In genomic region chr19:58662098-58662497, GRCm38 (mm10) we compare ENCODE assay signal across 16 mouse cellular contexts. TPM values are rescaled to one million over a fixed set of nuclear protein-coding genes. Genes with fewer than 3 reads are reported as not detected.
DNase-seq lines count a peak whose midpoint lies in the region; ATAC-seq and TF ChIP-seq lines count a peak whose summit lies in the region.
"Had no signal": no experiment of that assay in that cellular context is flagged by ENCODE, and none has a peak within 500 bp of the region (broad histone marks: within the 10 kb centered on the region; RNA-seq: fewer than 3 reads in every experiment).

No protein-coding gene starts in this region.

- no peaks in the 10 kb centered on the region for H3K27me3 ChIP-seq in heart, adult 2 months (ENCODE audit: control insufficient read depth, insufficient read depth, low read length)
- no peaks in the 10 kb centered on the region for H3K27me3 ChIP-seq in lung, embryonic 14.5 days (ENCODE audit: insufficient read depth, low read length)
- no peaks in the 10 kb centered on the region for H3K27me3 ChIP-seq in MEL (ENCODE audit: control insufficient read depth in 1 of 2, insufficient read depth in 2 of 2, low read length in 2 of 2)
- H3K27me3 ChIP-seq: embryonic facial prominence, embryonic 15.5 days; hindbrain, embryonic 15.5 days had no signal

- H3K9me3 ChIP-seq in lung, embryonic 14.5 days (ENCODE audit: low read depth, low read length): no peaks in the 10 kb centered on the region
- no peaks in the 10 kb centered on the region for H3K9me3 ChIP-seq in MEL (replicated peaks; ENCODE audit: insufficient read depth, low read length)
- H3K9me3 ChIP-seq: embryonic facial prominence, embryonic 15.5 days; hindbrain, embryonic 15.5 days had no signal

- H3K4me2 ChIP-seq in lung, embryonic 14.5 days: no peak overlapping the region
- H3K4me2 ChIP-seq: embryonic facial prominence, embryonic 15.5 days; hindbrain, embryonic 15.5 days had no signal

- H3K4me1 ChIP-seq in heart, adult 2 months (ENCODE audit: control insufficient read depth, insufficient read depth, low read length): no peaks in the 10 kb centered on the region
- no peaks in the 10 kb centered on the region for H3K4me1 ChIP-seq in lung, embryonic 14.5 days (ENCODE audit: insufficient read depth)
- H3K4me1 ChIP-seq in MEL (ENCODE audit: control insufficient read depth in 1 of 2, insufficient read depth in 2 of 2, low read length in 2 of 2): no peaks in the 10 kb centered on the region
- H3K4me1 ChIP-seq: embryonic facial prominence, embryonic 15.5 days; hindbrain, embryonic 15.5 days had no signal

- DNase-seq in heart, adult 2 months: no peak
- no peak for DNase-seq in heart, postnatal 14 days
- DNase-seq in lung, embryonic 14.5 days: peak; percentile 50
- no peak for DNase-seq in lung, postnatal 10 days
- peak; percentile 6 for DNase-seq in MEL (ENCODE audit: low read depth, low spot score)
- DNase-seq in brain, embryonic 14.5 days (ENCODE audit: low read depth): peak; percentile 14
- no peak for DNase-seq in spleen, postnatal 14 days (ENCODE audit: low spot score in 2 of 2)
- DNase-seq: adrenal gland, adult 8-10 months; cerebellum, adult 11-12 months; lung, postnatal 14 days; thymus, adult 2 months had no signal

- no peak overlapping the region for H3K27ac ChIP-seq in heart, adult 2 months
- no peak overlapping the region for H3K27ac ChIP-seq in lung, embryonic 14.5 days (ENCODE audit: low read depth)
- no peak overlapping the region for H3K27ac ChIP-seq in MEL (ENCODE audit: control insufficient read depth, low read depth, low read length)
- H3K27ac ChIP-seq: embryonic facial prominence, embryonic 15.5 days; hindbrain, embryonic 15.5 days had no signal

- no peaks in the 10 kb centered on the region for H3K36me3 ChIP-seq in heart, adult 2 months (ENCODE audit: control insufficient read depth, insufficient read depth, low read length)
- H3K36me3 ChIP-seq in lung, embryonic 14.5 days (ENCODE audit: insufficient read depth): no peaks in the 10 kb centered on the region
- no peaks in the 10 kb centered on the region for H3K36me3 ChIP-seq in MEL (ENCODE audit: control insufficient read depth in 1 of 2, insufficient read depth in 2 of 2, low read length in 2 of 2)
- H3K36me3 ChIP-seq: embryonic facial prominence, embryonic 15.5 days; G1E; hindbrain, embryonic 15.5 days had no signal

- WGBS in heart, adult 2 months: 55% methylated on average over 4 of the region's 4 CpGs
- 58% methylated on average over 4 of the region's 4 CpGs for WGBS in lung, embryonic 14.5 days

- intact Hi-C loops in heart, adult 2 months (cut with DNase I): no loop called here
- intact Hi-C loops in heart, postnatal 14 days (cut with DNase I): no loop called here

- TF ChIP-seq RAD21 in MEL (IDR thresholded peaks at IDR 0.05; ENCODE audit: low read depth, low read length): no peak; the same call in 1 of the 2 replicates

- TF ChIP-seq POLR2A in heart, adult 2 months (IDR thresholded peaks at IDR 0.05; ENCODE audit: insufficient read depth, low read depth, low read length): no peak
- no peak for TF ChIP-seq POLR2A in MEL (IDR thresholded peaks at IDR 0.05; ENCODE audit: control insufficient read depth in 1 of 2, insufficient read depth in 1 of 2, low read depth in 1 of 2, low read length in 2 of 2, poor library complexity in 1 of 2)
- no peak for TF ChIP-seq POLR2A in brain, embryonic 14.5 days (IDR thresholded peaks at IDR 0.05; ENCODE audit: borderline replicate concordance, extremely low read depth, insufficient read depth, insufficient read length, poor library complexity, severe bottlenecking)

- TF ChIP-seq EP300 in heart, adult 2 months (IDR thresholded peaks at IDR 0.05; ENCODE audit: insufficient read depth, low read depth, low read length): no peak
- TF ChIP-seq EP300 in MEL (IDR thresholded peaks at IDR 0.05; ENCODE audit: low read depth in 1 of 2, low read length in 2 of 2): no peak

- no peak overlapping the region for H3K9ac ChIP-seq in heart, adult 2 months (ENCODE audit: low read depth, low read length)
- H3K9ac ChIP-seq in lung, embryonic 14.5 days: no peak overlapping the region
- H3K9ac ChIP-seq in MEL (ENCODE audit: control insufficient read depth, low read depth, low read length, poor library complexity, severe bottlenecking): no peak overlapping the region
- H3K9ac ChIP-seq: embryonic facial prominence, embryonic 15.5 days; hindbrain, embryonic 15.5 days had no signal

- H3K4me3 ChIP-seq in heart, adult 2 months: no peak overlapping the region
- H3K4me3 ChIP-seq in lung, embryonic 14.5 days (ENCODE audit: low read depth, low read length): no peak overlapping the region
- H3K4me3 ChIP-seq in MEL (ENCODE audit: control insufficient read depth in 1 of 2, insufficient read depth in 1 of 2, low read depth in 2 of 2, low read length in 2 of 2): no peak overlapping the region
- H3K4me3 ChIP-seq: embryonic facial prominence, embryonic 15.5 days; hindbrain, embryonic 15.5 days had no signal

- H3K79me2 ChIP-seq in heart, adult 2 months (replicated peaks; ENCODE audit: control insufficient read depth, insufficient read depth, low read length): no peaks in the 10 kb centered on the region
- H3K79me2 ChIP-seq in MEL (ENCODE audit: control insufficient read depth, insufficient read depth, low read length, poor library complexity): no peaks in the 10 kb centered on the region

- peak; percentile 40 for TF ChIP-seq CTCF in heart, adult 2 months (IDR thresholded peaks at IDR 0.05)
- TF ChIP-seq CTCF in lung, embryonic 14.5 days (IDR thresholded peaks at IDR 0.05; ENCODE audit: low read depth): no peak
- peak in 1 of 3 experiments; percentile 4; a peak in 1 of 6 replicates for TF ChIP-seq CTCF in MEL (IDR thresholded peaks at IDR 0.05 in 2 of 3, conservative IDR thresholded peaks at IDR 0.05 in 1 of 3; ENCODE audit: control insufficient read depth in 1 of 3, insufficient read depth in 1 of 3, low read depth in 2 of 3, low read length in 3 of 3, poor library complexity in 1 of 3, severe bottlenecking in 1 of 3)
- TF ChIP-seq CTCF in brain, embryonic 14.5 days (IDR thresholded peaks at IDR 0.05; ENCODE audit: borderline replicate concordance, extremely low read depth, insufficient read depth, insufficient read length): peak; percentile 33; the same call in 1 of the 2 replicates

- ATAC-seq in lung, embryonic 14.5 days (ENCODE audit: insufficient read depth): no peak

TF ChIP-seq in MEL, 35 proteins besides CTCF, POLR2A, EP300 and RAD21:
- TF ChIP-seq E2F4 (IDR thresholded peaks at IDR 0.05; ENCODE audit: borderline replicate concordance, low read depth, low read length) (no peak), ZNF384 (IDR thresholded peaks at IDR 0.05; ENCODE audit: low read depth, low read length) (no peak), TBP (IDR thresholded peaks at IDR 0.05; ENCODE audit: low read depth, low read length) (no peak), SIN3A (IDR thresholded peaks at IDR 0.05; ENCODE audit: low read length) (no peak), NELFE (IDR thresholded peaks at IDR 0.05; ENCODE audit: low read depth, low read length) (no peak), GABPA (IDR thresholded peaks at IDR 0.05; ENCODE audit: low read depth, low read length) (no peak), MYC (IDR thresholded peaks at IDR 0.05; ENCODE audit: low read depth, low read length) (no peak), MEF2A (IDR thresholded peaks at IDR 0.05; ENCODE audit: extremely low read depth, insufficient replicate concordance, low read depth, low read length, poor library complexity, severe bottlenecking) (no peak)

RNA-seq across cellular contexts. Expression of gene Pnlip, which starts 9.8 kb away (rescaled TPM):
- not detected for total RNA-seq in heart, adult 2 months (2021)
- polyA plus RNA-seq in heart, adult 2 months (2012; rRNA removed): 0.29 TPM in 1 of 2 replicates, not detected in the other
- total RNA-seq in heart, postnatal 14 days (2021): not detected
- not detected in 2 replicates for polyA plus RNA-seq in lung, embryonic 14.5 days (2014; fragmentation: Nextera tagmentation; extraction: Ambion mirVana)
- not detected in 2 replicates for total RNA-seq in MEL (2012; rRNA removed)
- not detected for polyA plus RNA-seq in MEL (2012; ENCODE audit: insufficient read depth in 1 of 2, insufficient read length in 2 of 2, low read depth in 1 of 2, low replicate concordance in 2 of 2, missing spikeins in 1 of 2)
- 0.10 and 0.16 TPM in 2 replicates for polyA plus RNA-seq in brain, embryonic 14.5 days (2012; rRNA removed)
- total RNA-seq: adrenal gland, adult 8-10 months; neutrophil, adult 5-6 weeks had no signal
- polyA plus RNA-seq: embryonic facial prominence, embryonic 15.5 days; G1E; limb, embryonic 14.5 days had no signal

Comparison
In these comparisons a context has a peak if more than half of its experiments do, and no peak if none do; other contexts are left out.
1. DNase-seq: peak in lung, embryonic 14.5 days (single experiment), MEL (single experiment) and brain, embryonic 14.5 days (single experiment); none in heart, adult 2 months (0 of 2), heart, postnatal 14 days (0 of 2), lung, postnatal 10 days (single experiment) and spleen, postnatal 14 days (0 of 2).